Mouse (Mus musculus): Measurements from ENCODE around the gene Lenep.

- TF ChIP-seq POLR2A (IDR thresholded peaks at IDR 0.05; ENCODE audit: extremely low read depth, insufficient read depth, low read length), result no peak
- no peak for TF ChIP-seq CTCF (IDR thresholded peaks at IDR 0.05; ENCODE audit: low read depth, low read length)
Measured at GRCm38 (mm10) chr3:89421810-89422473, 19.3 kb upstream of the Lenep start.

All from liver, adult 2 months (tissue).